Mouse (Mus musculus) lung, adult 18-20 months (tissue): ENCODE measurements around the gene Uqcr10.

Experiments
- DNase-seq, 2 experiments: peaks; one replicate each; pipeline ENCODE4 v3.0.0; 2022; ENCODE audit warnings: mixed read lengths in 2 of 2

Gene Uqcr10

DNA sequence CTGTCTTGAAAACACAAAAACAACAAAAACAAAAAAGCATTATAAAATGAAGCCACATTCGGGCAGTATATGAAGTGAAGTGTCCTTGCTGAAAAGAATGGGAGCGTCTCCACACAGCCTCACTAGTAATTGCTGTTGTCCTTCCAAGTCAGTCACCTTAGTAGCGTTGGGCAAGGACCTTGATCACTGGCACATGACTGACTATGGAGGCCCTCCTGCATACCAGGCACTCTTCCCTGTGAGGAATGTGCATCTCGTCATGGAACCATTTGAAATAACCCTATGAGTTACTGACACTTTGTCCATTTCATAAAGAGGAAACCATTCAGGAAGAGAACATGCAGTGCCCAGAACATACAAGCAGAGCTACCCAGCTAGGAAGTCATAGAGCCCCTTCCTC lies 32.4 kb downstream of the Uqcr10 start:
- no peak for DNase-seq

DNA sequence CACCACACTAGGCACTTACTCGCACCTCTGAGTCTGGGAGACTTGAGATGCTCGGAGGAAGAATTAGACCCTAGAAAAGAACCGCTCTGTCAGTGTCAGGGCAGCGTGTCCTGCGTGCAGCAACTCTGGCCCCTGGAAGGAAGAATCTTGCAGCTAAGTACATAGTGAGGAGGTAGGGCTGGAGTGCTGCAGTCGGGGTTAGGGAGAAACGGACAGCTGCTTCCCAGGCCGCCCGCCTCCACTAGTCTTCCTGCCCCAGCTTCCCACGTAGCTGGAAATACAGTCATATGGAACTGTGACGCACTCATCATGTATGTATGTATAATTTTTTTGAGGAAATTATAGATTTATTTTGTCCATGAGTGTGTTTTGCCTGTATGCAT lies 41.7 kb downstream of the Uqcr10 start:
- DNase-seq, result no peak

DNA sequence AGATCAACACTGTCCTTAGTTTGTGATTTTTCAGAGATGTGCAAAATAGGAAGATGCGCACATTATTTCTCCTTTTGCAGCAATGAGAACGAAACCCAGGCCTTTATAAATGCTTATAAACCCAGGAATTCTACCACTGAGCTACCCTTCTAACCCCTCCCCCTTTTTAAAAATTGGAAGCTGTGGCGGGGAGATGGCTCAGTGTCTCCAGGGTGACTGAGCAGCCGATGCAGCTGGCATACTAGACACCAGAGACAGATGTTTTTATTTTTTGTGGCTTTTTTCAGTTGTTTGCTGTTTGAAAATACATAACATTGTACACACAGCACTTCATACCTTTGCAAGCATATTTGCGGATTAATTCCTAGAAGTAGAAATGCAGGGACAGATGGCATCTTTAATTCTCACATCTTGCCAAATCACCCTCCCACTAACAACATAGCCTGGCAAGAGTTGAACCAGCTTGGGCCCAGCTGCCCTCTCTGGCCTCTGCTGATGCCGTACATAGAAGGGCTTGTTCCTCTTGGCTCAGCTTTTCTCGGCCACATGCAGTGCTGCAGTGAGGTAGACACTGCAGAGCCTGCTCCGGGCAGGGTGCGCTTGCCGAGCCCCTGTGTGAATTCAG lies 42.2 kb downstream of the Uqcr10 start:
- DNase-seq, result no peak

DNA sequence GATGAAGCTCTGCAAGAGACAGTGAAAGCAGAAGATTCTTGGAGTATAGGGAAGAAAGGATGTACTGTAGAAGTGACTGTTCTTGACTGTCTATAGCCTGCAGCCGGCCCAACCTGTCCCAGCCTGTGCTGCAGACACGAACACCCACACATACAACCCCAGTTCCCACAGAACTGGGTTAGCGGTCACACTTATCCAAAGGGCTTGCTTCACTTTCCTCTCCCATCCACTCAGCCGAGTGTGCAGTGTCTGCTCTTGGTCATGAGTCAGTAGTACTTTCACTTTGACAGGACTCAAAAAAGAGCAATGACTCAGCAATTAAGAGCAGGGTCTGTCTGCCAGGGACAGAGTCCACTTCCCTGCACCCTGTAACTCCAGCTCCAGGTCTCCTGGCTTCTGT lies 42.8 kb downstream of the Uqcr10 start:
- peak; percentile 37 to 51 for DNase-seq

DNA sequence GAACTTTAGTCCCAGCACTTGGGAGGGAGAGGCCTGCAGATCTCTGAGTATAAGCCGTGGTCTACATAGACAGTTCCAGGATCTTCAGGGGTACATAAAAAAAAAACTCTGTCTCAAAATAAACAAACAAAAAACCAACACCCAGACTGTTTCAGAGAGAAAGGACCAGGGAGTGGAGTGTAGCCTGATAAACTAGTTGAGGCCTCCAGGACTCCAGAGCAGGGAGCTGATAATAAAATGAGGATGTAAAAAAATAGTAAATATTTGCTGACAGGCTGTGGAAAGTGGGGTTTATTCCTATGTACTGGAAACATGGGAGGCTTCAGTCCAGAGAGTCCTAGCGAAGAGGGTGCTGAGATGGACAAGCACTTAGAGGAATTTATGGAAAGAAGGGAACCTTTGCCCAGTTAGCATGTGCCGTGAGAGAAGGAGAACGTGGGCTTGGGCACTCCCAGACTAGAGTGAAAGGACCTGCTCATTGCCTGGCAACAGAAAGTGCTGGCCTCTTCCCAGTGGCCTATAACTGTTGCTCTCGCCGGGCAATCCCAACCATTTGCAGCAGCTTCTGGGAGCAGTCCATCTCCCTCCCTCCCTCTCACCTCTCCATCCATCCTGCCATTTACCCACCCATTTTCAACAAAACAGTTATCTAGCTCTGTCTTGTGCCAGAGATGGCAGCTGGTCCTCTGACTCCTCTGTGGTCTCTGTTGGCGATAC lies 43.7 kb downstream of the Uqcr10 start:
- no peak for DNase-seq

DNA sequence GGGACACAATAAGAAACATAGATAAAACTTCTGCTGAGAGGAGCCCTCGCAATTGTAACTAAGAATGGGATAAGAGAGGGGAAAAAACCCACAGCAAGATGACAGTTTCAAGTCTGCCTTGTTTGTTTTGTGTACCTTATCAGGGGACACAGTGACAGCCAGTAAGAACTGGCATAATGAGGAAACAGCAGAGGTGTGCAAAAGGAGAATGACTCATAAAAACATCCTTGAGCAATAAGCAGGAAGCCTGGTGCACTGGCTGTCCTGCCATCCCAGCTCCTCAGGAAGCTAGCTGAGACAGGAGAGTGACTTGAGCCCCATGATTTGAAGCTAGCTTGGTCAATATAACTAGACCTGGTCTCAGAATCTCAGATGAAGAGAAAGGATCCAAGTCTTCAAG lies 44.3 kb downstream of the Uqcr10 start:
- no peak for DNase-seq
